Mouse (Mus musculus) ovary, postnatal 10 days (tissue): ENCODE measurements at regions not wholly inside any gene's neighbourhood (a gene's known extent, or its start where the extent isn't known, plus 50 kb on each side); places are given as distances from the start of the nearest gene placed in this dataset.

Source experiments
- DNase-seq: peaks from one replicate; pipeline ENCODE4 v3.0.0; 2022; ENCODE audit warnings: low spot score

GRCm38 (mm10) chr13:84345791-84346511 lies 123.9 kb downstream of the Tmem161b start:
- DNase-seq: no peak

DNA sequence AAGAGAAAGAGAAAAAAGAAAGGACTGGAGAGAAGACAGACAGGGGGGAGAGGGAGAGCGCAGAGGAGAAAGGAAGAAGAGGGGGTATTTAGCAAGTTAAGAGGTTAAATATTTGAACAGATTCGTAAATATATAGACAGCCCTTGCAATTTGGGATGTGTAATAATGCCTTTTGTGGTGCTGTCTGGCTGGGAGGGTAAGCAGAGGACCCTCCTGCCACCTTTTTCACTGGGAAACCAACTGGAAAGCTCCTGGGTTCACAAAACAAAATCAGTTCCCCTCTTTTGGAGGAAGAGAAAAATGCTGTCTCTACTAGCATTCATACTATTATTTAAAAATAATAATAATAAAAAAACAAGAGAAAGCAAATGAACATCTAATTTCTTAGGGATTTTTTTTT lies 124.5 kb downstream of the Tmem161b start:
- DNase-seq: no peak

DNA sequence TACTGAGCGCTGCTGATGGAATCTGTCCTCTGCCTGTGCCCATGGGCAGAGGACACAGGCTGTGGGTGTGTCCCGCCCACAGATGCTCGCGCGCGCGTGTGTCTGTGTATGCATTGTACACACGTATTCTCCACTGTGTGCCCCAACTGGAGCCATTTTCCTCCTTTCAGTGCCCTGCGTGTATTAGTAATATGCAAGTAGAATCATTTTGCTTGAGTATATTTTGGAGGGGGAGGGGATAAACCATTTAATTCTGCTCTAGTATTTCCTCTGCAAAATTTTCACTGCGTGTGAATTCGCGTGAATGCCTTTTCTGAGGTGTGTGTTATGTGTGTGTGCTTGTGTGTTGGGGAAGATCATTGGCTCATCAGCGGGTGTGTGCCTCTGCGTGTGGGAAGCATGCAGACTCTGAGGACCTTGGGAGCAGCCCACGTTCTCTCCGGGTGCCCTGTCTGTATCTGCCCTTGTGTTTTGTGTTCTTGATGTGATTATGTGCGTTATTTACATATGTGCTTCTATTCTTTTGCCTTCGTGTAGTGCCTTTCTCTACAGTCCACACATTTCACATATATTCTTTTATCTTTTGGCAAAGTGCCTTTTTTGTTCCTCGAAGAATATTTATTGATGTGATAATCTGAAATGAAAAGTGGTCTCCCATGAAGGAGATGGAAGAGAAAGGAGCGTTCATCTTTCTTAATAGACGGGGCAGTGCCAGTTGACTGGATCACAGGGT lies 125.3 kb downstream of the Tmem161b start:
- no peak for DNase-seq

GRCm38 (mm10) chr13:84347914-84348700 lies 126.0 kb downstream of the Tmem161b start:
- DNase-seq: peak; percentile 82

GRCm38 (mm10) chr13:84348701-84348975 lies 126.5 kb downstream of the Tmem161b start:
- no peak for DNase-seq

- no peak for DNase-seq
Observed at GRCm38 (mm10) chr13:84349001-84349720, 127.1 kb downstream of the Tmem161b start.

GRCm38 (mm10) chr13:84349721-84350040 lies 127.6 kb downstream of the Tmem161b start:
- no peak for DNase-seq

- no peak for DNase-seq
Observed at GRCm38 (mm10) chr13:84350791-84351190, 128.7 kb downstream of the Tmem161b start.

DNA sequence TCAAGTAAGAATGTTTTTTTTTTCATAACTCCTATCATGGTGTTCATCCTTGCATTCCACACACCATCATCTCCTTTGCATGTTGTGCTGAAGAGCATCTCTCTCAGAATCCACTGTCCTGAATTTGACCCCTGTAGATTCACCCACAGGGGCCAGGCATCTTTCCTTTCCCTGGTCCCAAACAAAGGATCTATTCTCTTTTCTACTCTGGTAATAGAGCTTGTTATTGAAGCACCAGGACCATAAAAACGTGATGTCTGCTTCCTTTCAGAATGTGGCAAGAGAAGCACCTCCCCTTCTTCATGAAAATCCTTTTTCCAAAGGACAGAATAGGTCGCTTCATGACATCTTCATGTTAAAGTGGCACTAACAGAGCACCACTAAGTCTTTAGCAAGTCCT lies 134.4 kb downstream of the Tmem161b start:
- DNase-seq: no peak

- DNase-seq: no peak
Observed at GRCm38 (mm10) chr13:84360536-84360935, 138.4 kb downstream of the Tmem161b start.

GRCm38 (mm10) chr13:84364069-84364468 lies 142.0 kb downstream of the Tmem161b start:
- no peak for DNase-seq

DNA sequence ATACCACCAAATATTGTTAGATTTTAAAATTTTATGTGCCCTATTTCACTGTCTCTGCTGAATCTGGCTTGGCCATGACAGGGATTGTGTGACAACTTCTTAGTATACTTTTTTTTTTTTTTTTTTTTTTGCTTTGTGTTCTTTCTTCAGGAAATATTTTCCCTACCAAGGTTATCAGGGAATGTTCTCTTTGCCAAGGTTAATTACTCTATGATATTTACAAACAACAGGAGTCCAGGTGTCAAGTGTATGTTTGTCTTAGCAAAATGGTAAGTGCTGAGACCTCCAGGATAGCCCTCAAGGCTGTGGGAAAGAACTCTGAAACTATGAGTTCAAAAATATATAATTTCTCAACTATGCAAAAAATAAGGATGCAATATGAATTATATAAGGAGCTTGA lies 143.4 kb downstream of the Tmem161b start:
- DNase-seq: no peak

- DNase-seq: no peak
Observed at GRCm38 (mm10) chr13:84366017-84366416, 143.9 kb downstream of the Tmem161b start.

DNA sequence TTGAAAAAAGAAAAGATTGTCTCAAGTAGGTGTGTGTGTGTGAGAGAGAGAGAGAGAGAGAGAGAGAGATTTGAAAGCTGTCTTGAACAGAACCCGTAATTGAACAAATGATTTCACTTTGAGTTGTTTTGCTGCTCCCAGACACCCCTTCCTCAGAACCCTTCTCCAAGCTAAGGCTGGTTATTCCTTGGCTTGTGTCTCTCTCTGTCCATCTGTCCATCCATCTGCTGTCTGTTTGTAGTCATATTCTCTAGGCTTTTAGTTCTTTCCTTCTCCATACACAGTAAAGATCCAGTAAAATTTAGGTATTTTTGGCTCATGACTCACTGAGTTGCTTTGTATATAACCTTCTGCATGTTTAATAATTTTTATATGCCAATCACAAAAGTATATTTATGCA lies 144.7 kb downstream of the Tmem161b start:
- DNase-seq: no peak

DNA sequence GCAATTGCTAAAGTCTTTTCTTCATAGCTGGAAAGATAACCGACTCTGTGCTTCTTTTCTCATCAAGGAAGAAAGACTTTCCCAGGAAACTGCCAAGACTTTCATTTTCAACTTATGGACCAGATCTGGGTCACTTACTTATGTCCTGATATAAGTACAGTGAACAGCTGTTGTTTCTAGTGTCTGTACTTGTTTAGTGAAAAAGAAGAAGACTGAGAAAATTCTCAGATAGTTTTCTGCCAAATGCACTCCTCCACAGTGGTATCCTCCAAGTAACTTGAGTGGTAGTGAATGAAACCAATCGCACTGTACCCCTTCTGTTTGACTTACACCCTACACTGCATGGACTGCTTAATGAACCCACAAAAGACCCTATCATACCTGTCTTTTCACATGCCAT lies 146.1 kb downstream of the Tmem161b start:
- no peak for DNase-seq

- DNase-seq: no peak
Observed at GRCm38 (mm10) chr13:84374711-84375257, 152.7 kb downstream of the Tmem161b start.

DNA sequence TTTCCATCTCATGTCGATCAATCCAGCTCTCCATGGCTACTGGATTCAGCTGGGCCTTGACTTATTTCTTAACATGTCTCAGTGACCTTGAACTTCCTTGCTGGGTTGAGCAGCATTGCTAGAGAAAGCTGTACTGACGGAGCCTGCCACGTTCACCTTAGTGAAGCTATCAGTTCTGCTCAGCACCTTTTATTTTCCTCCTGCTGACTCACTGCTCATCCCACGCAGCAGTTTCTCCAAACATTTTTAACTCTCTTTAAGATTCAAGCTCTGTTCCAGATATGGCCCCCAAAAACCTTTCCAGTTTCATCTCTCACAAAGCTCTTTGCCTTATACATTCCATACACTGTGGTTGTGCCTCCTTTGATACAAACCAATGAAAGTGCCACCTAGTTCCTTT lies 153.8 kb downstream of the Tmem161b start:
- no peak for DNase-seq

GRCm38 (mm10) chr13:84378553-84379332 lies 156.6 kb downstream of the Tmem161b start:
- no peak for DNase-seq

- DNase-seq: no peak
Observed at GRCm38 (mm10) chr13:84391554-84391953, 169.5 kb downstream of the Tmem161b start.

DNA sequence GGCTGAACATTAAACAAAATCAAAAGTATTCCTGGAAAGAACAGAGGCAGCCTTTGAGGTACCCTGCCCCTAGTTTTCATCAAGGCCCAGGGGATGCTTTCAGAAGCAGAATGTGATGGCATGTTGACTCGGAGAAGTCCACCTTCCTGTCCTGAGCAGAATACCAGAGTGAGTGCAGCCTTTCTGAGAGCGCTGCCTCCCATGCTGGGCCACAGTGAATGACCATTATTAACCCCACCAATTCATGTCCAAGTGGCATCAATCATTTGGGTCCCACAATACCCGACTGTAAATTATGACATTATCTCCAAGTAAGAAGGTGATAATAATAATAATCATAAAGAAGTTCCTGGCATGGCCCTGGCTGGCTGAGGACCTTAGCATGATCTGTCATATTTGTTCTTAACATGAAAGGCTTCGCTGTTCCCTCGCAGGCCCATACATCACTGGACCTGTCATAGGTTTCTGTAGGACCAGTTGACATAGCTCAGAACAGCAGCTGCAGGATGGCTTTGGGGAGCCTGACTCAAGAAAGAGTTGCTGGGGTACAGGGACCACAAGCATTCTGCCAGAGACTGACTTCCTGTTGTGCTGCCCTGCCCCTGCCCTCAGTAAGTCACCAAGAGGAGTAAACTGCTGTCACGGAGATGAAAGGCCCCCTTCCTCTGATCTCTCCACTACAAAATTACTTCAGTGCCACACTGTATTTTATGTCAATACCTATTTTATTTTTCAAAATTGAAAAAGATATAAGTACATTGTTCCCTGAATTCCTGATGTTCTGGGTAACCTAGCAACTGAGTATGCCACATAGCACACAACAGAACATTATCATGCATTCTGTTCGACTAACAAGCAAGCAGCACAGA lies 176.6 kb downstream of the Tmem161b start:
- DNase-seq: no peak
